Mouse (Mus musculus): ENCODE measurements around the gene St7. TPM values are rescaled to one million over a fixed set of nuclear protein-coding genes. Genes with fewer than 3 reads are reported as not detected.

St7 gene
- polyA plus RNA-seq, 1 experiment from 2014 or later, result 19.8 TPM

GRCm38 (mm10) chr6:17898539-17898938 lies 205.8 kb downstream of the St7 start:
- H3K9ac ChIP-seq (replicated peaks; ENCODE audit: low read length), result no peak overlapping the region
- H3K4me1 ChIP-seq (ENCODE audit: insufficient read depth, low read length), result no peaks in the 10 kb centered on the region
- H3K27ac ChIP-seq (ENCODE audit: low read length), result no peak overlapping the region
- 80% methylated on average over 1 of the region's 1 CpGs for WGBS
- ATAC-seq (ENCODE audit: low FRiP score, low TSS enrichment), result no peak
- H3K36me3 ChIP-seq (ENCODE audit: insufficient read depth, low read length), result no peaks in the 10 kb centered on the region
- no peaks in the 10 kb centered on the region for H3K9me3 ChIP-seq (ENCODE audit: low read length)
- H3K4me2 ChIP-seq (replicated peaks; ENCODE audit: low read depth, low read length), result no peak overlapping the region
- H3K27me3 ChIP-seq (ENCODE audit: insufficient read depth, low read length), result no peaks in the 10 kb centered on the region
- no peak overlapping the region for H3K4me3 ChIP-seq (ENCODE audit: low read length)

- no peaks in the 10 kb centered on the region for H3K4me1 ChIP-seq (ENCODE audit: insufficient read depth, low read length)
- H3K9ac ChIP-seq (replicated peaks; ENCODE audit: low read length), result no peak overlapping the region
- H3K4me3 ChIP-seq (ENCODE audit: low read length), result no peak overlapping the region
- 79% methylated on average over 3 of the region's 3 CpGs for WGBS
- ATAC-seq (ENCODE audit: low FRiP score, low TSS enrichment), result no peak
- H3K27me3 ChIP-seq (ENCODE audit: insufficient read depth, low read length), result no peaks in the 10 kb centered on the region
- no peak overlapping the region for H3K27ac ChIP-seq (ENCODE audit: low read length)
- H3K9me3 ChIP-seq (ENCODE audit: low read length), result no peaks in the 10 kb centered on the region
- no peaks in the 10 kb centered on the region for H3K36me3 ChIP-seq (ENCODE audit: insufficient read depth, low read length)
- no peak overlapping the region for H3K4me2 ChIP-seq (replicated peaks; ENCODE audit: low read depth, low read length)
Measured at GRCm38 (mm10) chr6:17903355-17903754, 210.6 kb downstream of the St7 start.

GRCm38 (mm10) chr6:17905776-17906175 lies 213.0 kb downstream of the St7 start:
- 46% methylated on average over 3 of the region's 3 CpGs for WGBS
- Histone ChIP-seq H3K4me2 (replicated peaks; ENCODE audit: low read depth, low read length) (no peak overlapping the region), H3K4me1 (ENCODE audit: insufficient read depth, low read length) (no peaks in the 10 kb centered on the region), H3K9ac (replicated peaks; ENCODE audit: low read length) (no peak overlapping the region), H3K36me3 (ENCODE audit: insufficient read depth, low read length) (no peaks in the 10 kb centered on the region), H3K9me3 (ENCODE audit: low read length) (no peaks in the 10 kb centered on the region), H3K27ac (ENCODE audit: low read length) (no peak overlapping the region), H3K27me3 (ENCODE audit: insufficient read depth, low read length) (no peaks in the 10 kb centered on the region), H3K4me3 (ENCODE audit: low read length) (no peak overlapping the region)
- ATAC-seq (ENCODE audit: low FRiP score, low TSS enrichment), result 0 out of 2 replicates have a peak, but pooled peaks have one; percentile 27

- no peaks in the 10 kb centered on the region for H3K36me3 ChIP-seq (ENCODE audit: insufficient read depth, low read length)
- H3K4me3 ChIP-seq (ENCODE audit: low read length), result no peak overlapping the region
- H3K4me2 ChIP-seq (replicated peaks; ENCODE audit: low read depth, low read length), result no peak overlapping the region
- H3K9ac ChIP-seq (replicated peaks; ENCODE audit: low read length), result no peak overlapping the region
- H3K27me3 ChIP-seq (ENCODE audit: insufficient read depth, low read length), result no peaks in the 10 kb centered on the region
- H3K4me1 ChIP-seq (ENCODE audit: insufficient read depth, low read length), result no peaks in the 10 kb centered on the region
- WGBS, result 27% methylated on average over 6 of the region's 6 CpGs
- no peaks in the 10 kb centered on the region for H3K9me3 ChIP-seq (ENCODE audit: low read length)
- 0 out of 2 replicates have a peak, but pooled peaks have one; percentile 46 for ATAC-seq (ENCODE audit: low FRiP score, low TSS enrichment)
- no peak overlapping the region for H3K27ac ChIP-seq (ENCODE audit: low read length)
Measured at GRCm38 (mm10) chr6:17906289-17906688, 213.6 kb downstream of the St7 start.

GRCm38 (mm10) chr6:17912312-17912711 lies 219.6 kb downstream of the St7 start:
- Histone ChIP-seq H3K9me3 (ENCODE audit: low read length) (no peaks in the 10 kb centered on the region), H3K27me3 (ENCODE audit: insufficient read depth, low read length) (no peaks in the 10 kb centered on the region), H3K4me2 (replicated peaks; ENCODE audit: low read depth, low read length) (no peak overlapping the region), H3K4me1 (ENCODE audit: insufficient read depth, low read length) (no peaks in the 10 kb centered on the region), H3K36me3 (ENCODE audit: insufficient read depth, low read length) (no peaks in the 10 kb centered on the region), H3K4me3 (ENCODE audit: low read length) (no peak overlapping the region), H3K27ac (ENCODE audit: low read length) (no peak overlapping the region), H3K9ac (replicated peaks; ENCODE audit: low read length) (no peak overlapping the region)
- peak; percentile 65; the same call in 1 of the 2 replicates for ATAC-seq (ENCODE audit: low FRiP score, low TSS enrichment)
- 65% methylated on average over 6 of the region's 6 CpGs for WGBS

GRCm38 (mm10) chr6:17912825-17913224 lies 220.1 kb downstream of the St7 start:
- no peak overlapping the region for H3K9ac ChIP-seq (replicated peaks; ENCODE audit: low read length)
- WGBS, result 73% methylated on average over 2 of the region's 2 CpGs
- ATAC-seq (ENCODE audit: low FRiP score, low TSS enrichment), result no peak
- H3K4me1 ChIP-seq (ENCODE audit: insufficient read depth, low read length), result no peaks in the 10 kb centered on the region
- H3K4me2 ChIP-seq (replicated peaks; ENCODE audit: low read depth, low read length), result no peak overlapping the region
- H3K27me3 ChIP-seq (ENCODE audit: insufficient read depth, low read length), result no peaks in the 10 kb centered on the region
- no peaks in the 10 kb centered on the region for H3K36me3 ChIP-seq (ENCODE audit: insufficient read depth, low read length)
- no peak overlapping the region for H3K27ac ChIP-seq (ENCODE audit: low read length)
- no peak overlapping the region for H3K4me3 ChIP-seq (ENCODE audit: low read length)
- H3K9me3 ChIP-seq (ENCODE audit: low read length), result no peaks in the 10 kb centered on the region

GRCm38 (mm10) chr6:17913315-17913714 lies 220.6 kb downstream of the St7 start:
- Histone ChIP-seq H3K9me3 (ENCODE audit: low read length) (no peaks in the 10 kb centered on the region), H3K4me2 (replicated peaks; ENCODE audit: low read depth, low read length) (no peak overlapping the region), H3K27ac (ENCODE audit: low read length) (no peak overlapping the region), H3K4me3 (ENCODE audit: low read length) (no peak overlapping the region), H3K4me1 (ENCODE audit: insufficient read depth, low read length) (no peaks in the 10 kb centered on the region), H3K36me3 (ENCODE audit: insufficient read depth, low read length) (no peaks in the 10 kb centered on the region), H3K9ac (replicated peaks; ENCODE audit: low read length) (no peak overlapping the region), H3K27me3 (ENCODE audit: insufficient read depth, low read length) (no peaks in the 10 kb centered on the region)
- no peak for ATAC-seq (ENCODE audit: low FRiP score, low TSS enrichment)
- 91% methylated on average over 1 of the region's 1 CpGs for WGBS

- no peak overlapping the region for H3K9ac ChIP-seq (replicated peaks; ENCODE audit: low read length)
- H3K36me3 ChIP-seq (ENCODE audit: insufficient read depth, low read length), result no peaks in the 10 kb centered on the region
- ATAC-seq (ENCODE audit: low FRiP score, low TSS enrichment), result no peak
- no peak overlapping the region for H3K4me3 ChIP-seq (ENCODE audit: low read length)
- H3K4me2 ChIP-seq (replicated peaks; ENCODE audit: low read depth, low read length), result no peak overlapping the region
- no peaks in the 10 kb centered on the region for H3K27me3 ChIP-seq (ENCODE audit: insufficient read depth, low read length)
- WGBS, result 72% methylated on average over 3 of the region's 3 CpGs
- no peaks in the 10 kb centered on the region for H3K4me1 ChIP-seq (ENCODE audit: insufficient read depth, low read length)
- no peaks in the 10 kb centered on the region for H3K9me3 ChIP-seq (ENCODE audit: low read length)
- no peak overlapping the region for H3K27ac ChIP-seq (ENCODE audit: low read length)
Measured at GRCm38 (mm10) chr6:17914300-17914699, 221.6 kb downstream of the St7 start.

GRCm38 (mm10) chr6:17917233-17917632 lies 224.5 kb downstream of the St7 start:
- no peaks in the 10 kb centered on the region for H3K9me3 ChIP-seq (ENCODE audit: low read length)
- no peak for ATAC-seq (ENCODE audit: low FRiP score, low TSS enrichment)
- no peak overlapping the region for H3K4me2 ChIP-seq (replicated peaks; ENCODE audit: low read depth, low read length)
- H3K9ac ChIP-seq (replicated peaks; ENCODE audit: low read length), result no peak overlapping the region
- no peak overlapping the region for H3K4me3 ChIP-seq (ENCODE audit: low read length)
- H3K27me3 ChIP-seq (ENCODE audit: insufficient read depth, low read length), result no peaks in the 10 kb centered on the region
- no peaks in the 10 kb centered on the region for H3K36me3 ChIP-seq (ENCODE audit: insufficient read depth, low read length)
- no peaks in the 10 kb centered on the region for H3K4me1 ChIP-seq (ENCODE audit: insufficient read depth, low read length)
- 86% methylated on average over 4 of the region's 4 CpGs for WGBS
- no peak overlapping the region for H3K27ac ChIP-seq (ENCODE audit: low read length)

GRCm38 (mm10) chr6:17922180-17922579 lies 229.4 kb downstream of the St7 start:
- Histone ChIP-seq H3K27ac (ENCODE audit: low read length) (no peak overlapping the region), H3K4me1 (ENCODE audit: insufficient read depth, low read length) (no peaks in the 10 kb centered on the region), H3K4me3 (ENCODE audit: low read length) (no peak overlapping the region), H3K9me3 (ENCODE audit: low read length) (no peaks in the 10 kb centered on the region), H3K4me2 (replicated peaks; ENCODE audit: low read depth, low read length) (no peak overlapping the region), H3K9ac (replicated peaks; ENCODE audit: low read length) (no peak overlapping the region), H3K36me3 (ENCODE audit: insufficient read depth, low read length) (no peaks in the 10 kb centered on the region), H3K27me3 (ENCODE audit: insufficient read depth, low read length) (no peaks in the 10 kb centered on the region)
- 91% methylated on average over 1 of the region's 1 CpGs for WGBS
- no peak for ATAC-seq (ENCODE audit: low FRiP score, low TSS enrichment)

Data from kidney, embryonic 16.5 days (tissue).